Mouse (Mus musculus) CH12.LX (cell line): Measurements from ENCODE around the gene Mpst. TPM values are rescaled to one million over a fixed set of nuclear protein-coding genes. Genes with fewer than 3 reads are reported as not detected.

ENCODE experiments used
- DNase-seq: peaks from one replicate; pipeline ENCODE4 v3.0.0-alpha.2; 2013; ENCODE audit errors: extremely low read depth
- H3K27ac ChIP-seq: 2 replicates; pipeline ENCODE4 v1.5.1; 2012; ENCODE audit warnings: low read depth, mild to moderate bottlenecking, control low read depth, moderate library complexity; ENCODE audit not compliant: insufficient read depth
- H3K27me3 ChIP-seq: replicated peaks from 2 replicates; pipeline ENCODE3; 2012; ENCODE audit warnings: inconsistent platforms
- H3K36me3 ChIP-seq, 2 experiments: replicated peaks in 1 of 2; 2 replicates each; pipeline versions ENCODE3 to v1.6.1; 2012; ENCODE audit warnings: inconsistent platforms in 1 of 2, low read length in 1 of 2, mild to moderate bottlenecking in 1 of 2, mixed read lengths in 1 of 2, moderate library complexity in 1 of 2; ENCODE audit not compliant: control insufficient read depth in 1 of 2, insufficient read depth in 1 of 2
- H3K4me1 ChIP-seq, 2 experiments: 2 replicates each; pipeline ENCODE4 v1.6.1; 2012; ENCODE audit warnings: inconsistent platforms in 1 of 2, moderate library complexity in 1 of 2; ENCODE audit not compliant: insufficient read depth in 2 of 2, control insufficient read depth in 1 of 2
- H3K4me2 ChIP-seq: 2 replicates; pipeline ENCODE4 v1.6.1; 2012; ENCODE audit warnings: low read depth, mild to moderate bottlenecking, control low read depth; ENCODE audit not compliant: poor library complexity, insufficient read depth, severe bottlenecking
- H3K4me3 ChIP-seq, 3 experiments: fragments of 150-350 bp in 1 of 3; sonication (generic) in 1 of 3; replicated peaks in 1 of 3; 2 replicates each; pipeline versions ENCODE3 to v1.5.1; 2011 to 2012; ENCODE audit warnings: low read depth in 2 of 3, low read length in 2 of 3, mild to moderate bottlenecking in 2 of 3, moderate library complexity in 2 of 3, control low read depth in 1 of 3, improper control_type of control experiment in 1 of 3, inconsistent platforms in 1 of 3, mixed read lengths in 1 of 3; ENCODE audit not compliant: poor library complexity in 1 of 3
- H3K79me2 ChIP-seq: replicated peaks from 2 replicates; pipeline ENCODE4 v1.6.1; 2012; ENCODE audit warnings: mild to moderate bottlenecking, moderate library complexity; ENCODE audit not compliant: control insufficient read depth, poor library complexity, insufficient read depth, severe bottlenecking; ENCODE audit errors: extremely low read depth
- H3K9ac ChIP-seq: 2 replicates; pipeline ENCODE4 v1.6.1; 2012; ENCODE audit warnings: low read depth, mild to moderate bottlenecking, control low read depth, moderate library complexity; ENCODE audit not compliant: insufficient read depth
- H3K9me3 ChIP-seq: replicated peaks from 2 replicates; pipeline ENCODE3; 2012; ENCODE audit warnings: low read length, inconsistent platforms, mixed read lengths
- CHD2 ChIP-seq: IDR thresholded peaks from 2 replicates; pipeline ENCODE4 v1.6.1; 2011; ENCODE audit warnings: low read length, improper control_type of control experiment
- CTCF ChIP-seq, 2 experiments: IDR thresholded peaks in 1 of 2; conservative IDR thresholded peaks in 1 of 2; 2 replicates each; pipeline ENCODE4 v1.5.1; 2011 to 2012; ENCODE audit warnings: low read depth in 2 of 2, low read length in 2 of 2, improper control_type of control experiment in 1 of 2, inconsistent platforms in 1 of 2, mild to moderate bottlenecking in 1 of 2, moderate library complexity in 1 of 2
- ETS1 ChIP-seq: conservative IDR thresholded peaks from 2 replicates; pipeline ENCODE4 v1.6.1; 2012; ENCODE audit warnings: low read depth, mild to moderate bottlenecking, inconsistent platforms, low read length, improper control_type of control experiment, moderate library complexity
- JUND ChIP-seq: conservative IDR thresholded peaks from 2 replicates; pipeline ENCODE4 v1.6.1; 2011; ENCODE audit warnings: low read depth, low read length, improper control_type of control experiment
- KAT2A ChIP-seq: IDR thresholded peaks from 2 replicates; pipeline ENCODE4 v1.6.1; 2012; ENCODE audit warnings: low read length, improper control_type of control experiment, inconsistent platforms; ENCODE audit not compliant: insufficient replicate concordance
- MEF2A ChIP-seq: IDR thresholded peaks from 2 replicates; pipeline ENCODE4 v1.6.1; 2014; ENCODE audit warnings: low read depth, mild to moderate bottlenecking, inconsistent platforms, low read length, improper control_type of control experiment, borderline replicate concordance
- MYC ChIP-seq: IDR thresholded peaks from 2 replicates; pipeline ENCODE4 v1.6.1; 2011; ENCODE audit warnings: low read depth, mild to moderate bottlenecking, improper control_type of control experiment, low read length
- NELFE ChIP-seq: IDR thresholded peaks from 2 replicates; pipeline ENCODE4 v1.6.1; 2011; ENCODE audit warnings: low read depth, low read length, improper control_type of control experiment
- NRF1 ChIP-seq: IDR thresholded peaks from 2 replicates; pipeline ENCODE4 v1.6.1; 2014; ENCODE audit warnings: low read depth, mild to moderate bottlenecking, inconsistent platforms, low read length, improper control_type of control experiment, moderate library complexity
- PAX5 ChIP-seq: IDR thresholded peaks from 2 replicates; pipeline ENCODE4 v1.6.1; 2012; ENCODE audit warnings: low read length, inconsistent platforms, mixed read lengths
- POLR2AphosphoS2 ChIP-seq: IDR thresholded peaks from 2 replicates; pipeline ENCODE4 v1.6.1; 2011; ENCODE audit warnings: low read depth, low read length, improper control_type of control experiment
- RCOR1 ChIP-seq: conservative IDR thresholded peaks from 2 replicates; pipeline ENCODE4 v1.6.1; 2012; ENCODE audit warnings: low read depth, mild to moderate bottlenecking, inconsistent platforms, low read length, improper control_type of control experiment
- UBTF ChIP-seq: IDR thresholded peaks from 2 replicates; pipeline ENCODE4 v1.6.1; 2012; ENCODE audit warnings: low read depth, mild to moderate bottlenecking, inconsistent platforms, low read length, improper control_type of control experiment, moderate library complexity
- USF1 ChIP-seq: IDR thresholded peaks from 2 replicates; pipeline ENCODE4 v1.6.1; 2014; ENCODE audit warnings: low read depth, mild to moderate bottlenecking, inconsistent platforms, low read length, improper control_type of control experiment
- USF2 ChIP-seq: conservative IDR thresholded peaks from 2 replicates; pipeline ENCODE4 v1.6.1; 2011; ENCODE audit warnings: low read depth, low read length, improper control_type of control experiment
- ZC3H11A ChIP-seq: IDR thresholded peaks from 2 replicates; pipeline ENCODE4 v1.6.1; 2012; ENCODE audit warnings: low read depth, mild to moderate bottlenecking, inconsistent platforms, low read length, improper control_type of control experiment
- ZKSCAN1 ChIP-seq: IDR thresholded peaks from 2 replicates; pipeline ENCODE4 v1.6.1; 2012; ENCODE audit warnings: low read depth, inconsistent platforms, low read length, improper control_type of control experiment, borderline replicate concordance
- dilution Hi-C: fragments of 300-500 bp; cut with MboI; formaldehyde crosslinking; loops from 2 replicates; pipeline ENCODE4 v1.14.3; 2020; ENCODE audit warnings: low sequenced_read_pairs; ENCODE audit not compliant: extremely low pct_unique_long_range_greater_than_20kb, extremely low pct_ligation_motif_present
- in situ Hi-C: fragments of 300-500 bp; cut with MboI; formaldehyde crosslinking; loops from 3 replicates; pipeline ENCODE4 v1.14.3; 2019; ENCODE audit warnings: low sequenced_read_pairs, low pct_ligation_motif_present, low pct_unique_long_range_greater_than_20kb, mixed read lengths
- polyA plus RNA-seq: library from polyadenylated mRNA; unstranded; fragments of >175 nt; gene quantifications from 2 replicates; pipeline ENCODE4 v1.2.1, GENCODE M21; 2012; ENCODE audit warnings: low read depth; ENCODE audit not compliant: insufficient read length
- total RNA-seq, 2 experiments: library from RNA; depleted of rRNA; stranded (reverse); fragments of 300-350 nt in 1 of 2; fragments of >200 nt in 1 of 2; gene quantifications; 2 replicates each; pipeline ENCODE4 v1.2.3; 2012 to 2014

The Mpst gene
- total and polyA plus RNA-seq, 3 experiments: 24.4 to 46.3 (median 27.0) TPM

DNA sequence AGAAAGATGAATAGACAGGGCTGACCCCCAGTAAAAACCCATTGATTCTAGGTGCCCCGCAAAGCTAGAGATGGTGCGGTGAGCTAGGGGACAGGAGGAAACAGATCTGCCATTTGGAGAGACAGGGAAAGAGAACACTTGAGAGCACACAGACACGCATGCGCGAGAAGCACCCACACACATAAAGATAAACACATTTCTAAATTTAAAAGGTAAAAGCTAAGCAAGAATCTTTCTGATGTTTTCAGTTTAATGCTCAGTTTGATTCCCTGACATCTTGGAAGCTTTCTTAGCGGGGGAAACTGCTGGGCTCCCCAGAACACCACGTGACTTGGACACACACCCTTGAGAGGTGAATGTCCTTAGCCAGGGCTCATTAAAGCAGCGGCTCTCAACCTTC is 39.3 kb upstream of the Mpst start:
- dilution Hi-C loops: no loop called here
- peaks cover 56% of the 10 kb centered on the region for H3K27me3 ChIP-seq

DNA sequence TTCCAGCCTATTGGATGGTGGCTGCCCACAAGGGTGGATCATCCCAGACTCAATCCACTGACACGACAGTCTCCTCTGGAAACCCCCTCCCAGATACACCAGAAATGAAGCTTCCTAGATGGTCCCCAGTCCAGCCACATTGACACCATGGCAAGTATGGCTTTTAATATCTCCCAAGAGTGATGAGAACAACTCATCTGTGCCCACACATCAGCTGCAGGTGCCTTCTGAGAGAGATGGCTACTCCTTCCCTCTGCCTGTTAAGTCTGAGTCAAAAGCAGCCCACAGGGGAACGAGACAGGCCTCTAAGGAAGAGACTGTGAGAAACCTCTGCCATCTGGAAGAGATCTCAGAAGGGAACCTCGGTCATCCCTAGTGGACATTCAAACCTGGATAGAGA is 38.4 kb upstream of the Mpst start:
- dilution Hi-C loops (no loop called here), in situ Hi-C loops (loop anchor here (5.0 to 10.0 kb wide), 2 partner anchors 57 to 186 kb away; partner anchors contain the start of gene Kctd17)
- Histone ChIP-seq H3K4me2 (no peak overlapping the region), H3K79me2 (no peaks in the 10 kb centered on the region), H3K27ac (no peak overlapping the region), H3K4me1 (peaks cover 2 to 14% of the 10 kb centered on the region in 2 experiments; a peak in 3 of 4 replicates), H3K4me3 (no peak overlapping the region), H3K9ac (no peak overlapping the region), H3K27me3 (peaks cover 59% of the 10 kb centered on the region), H3K9me3 (peaks cover 4% of the 10 kb centered on the region), H3K36me3 (no peaks in the 10 kb centered on the region)
- DNase-seq: no peak
- TF ChIP-seq ETS1 (no peak), USF2 (no peak), NELFE (no peak), ZKSCAN1 (no peak), CHD2 (no peak)

More for the DNA sequence above, 39.3 kb upstream of the Mpst start:
- no peak overlapping the region for H3K4me3 ChIP-seq
- H3K79me2 ChIP-seq: no peaks in the 10 kb centered on the region
- no peak for DNase-seq
- no peaks in the 10 kb centered on the region for H3K36me3 ChIP-seq
- TF ChIP-seq KAT2A (no peak), USF1 (no peak), JUND (no peak), CTCF (conservative IDR thresholded peaks at IDR 0.05 in 1 of 2, IDR thresholded peaks at IDR 0.05 in 1 of 2; ENCODE audit: low read depth in 2 of 2, low read length in 2 of 2) (no peak), UBTF (no peak), RCOR1 (no peak), MYC (no peak), POLR2AphosphoS2 (no peak), NELFE (no peak), PAX5 (no peak), ETS1 (no peak), NRF1 (no peak), ZC3H11A (no peak), MEF2A (no peak)
- H3K4me2 ChIP-seq: no peak overlapping the region
- H3K4me1 ChIP-seq: peaks cover 2 to 14% of the 10 kb centered on the region in 2 experiments; a peak in 3 of 4 replicates
- H3K9ac ChIP-seq: no peak overlapping the region
- no peak overlapping the region for H3K27ac ChIP-seq
- H3K9me3 ChIP-seq: peaks cover 10% of the 10 kb centered on the region
- in situ Hi-C loops: loop anchor here (5.0 to 10.0 kb wide), 2 partner anchors 58 to 185 kb away; partner anchors contain the start of gene Kctd17
